Mouse (Mus musculus) adrenal gland, postnatal 14 days (tissue): Measurements from ENCODE around the gene Comtd1. TPM values are rescaled to one million over a fixed set of nuclear protein-coding genes. Genes with fewer than 3 reads are reported as not detected.

Experiments used
- DNase-seq: peaks from one replicate; pipeline ENCODE4 v3.0.0; 2021; ENCODE audit warnings: mixed read lengths
- total RNA-seq: library from RNA; stranded (reverse); gene quantifications from 2 replicates; pipeline ENCODE4 v1.2.3, GENCODE M21; 2021

Comtd1 gene
- total RNA-seq, 1 experiment from 2014 or later: 36.2 TPM

DNA sequence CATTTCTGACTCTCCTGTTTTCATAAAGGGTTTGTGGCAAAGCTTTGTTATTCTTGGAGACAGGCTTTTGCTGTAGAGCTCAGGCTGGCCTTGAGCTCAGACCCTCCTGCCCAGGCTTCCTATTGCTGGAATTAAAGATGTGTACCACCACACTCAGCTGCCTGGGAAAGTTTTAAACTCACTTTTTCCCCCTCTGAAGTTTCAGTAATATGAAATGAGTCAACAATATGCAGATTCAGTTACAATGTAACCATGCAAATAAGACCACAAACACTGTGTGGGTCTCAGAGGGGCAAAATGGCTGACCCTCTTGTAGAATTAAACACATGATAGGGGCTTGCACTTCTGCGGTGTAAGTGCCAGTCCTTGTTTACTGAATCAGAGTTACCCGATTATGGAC, 42.6 kb downstream of the Comtd1 start:
- DNase-seq: no peak

DNA sequence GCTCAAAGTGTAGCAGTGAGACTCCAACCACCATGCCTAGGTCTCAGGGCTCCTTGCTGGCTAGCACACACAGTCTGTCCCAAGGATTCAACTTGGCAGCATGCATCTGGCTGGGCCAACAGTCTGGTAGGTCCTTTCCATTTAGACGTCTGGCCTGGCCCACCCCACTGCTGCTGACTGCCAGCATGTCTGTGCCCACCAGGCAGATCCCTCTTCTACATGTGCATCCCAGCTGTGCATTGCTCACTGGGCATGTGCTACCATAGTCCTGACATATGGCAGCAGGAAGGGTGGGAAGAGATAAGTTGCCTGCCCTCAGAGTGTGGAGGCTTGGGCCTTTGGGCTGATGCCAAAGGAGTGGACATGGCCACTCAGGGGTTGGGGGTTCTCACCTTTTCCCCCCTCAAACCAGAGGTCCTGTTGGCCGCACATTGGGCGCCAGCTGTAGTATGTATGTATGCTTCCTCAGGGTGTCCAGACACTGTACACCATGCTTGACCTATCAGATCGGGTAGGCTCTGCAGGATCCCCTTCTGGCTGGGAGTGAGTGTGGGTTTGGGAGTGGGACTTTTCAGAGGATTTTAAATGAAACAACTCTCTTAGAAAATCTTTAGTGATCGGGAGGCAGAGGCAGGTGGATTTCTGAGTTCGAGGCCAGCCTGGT, 46.1 kb downstream of the Comtd1 start:
- no peak for DNase-seq

DNA sequence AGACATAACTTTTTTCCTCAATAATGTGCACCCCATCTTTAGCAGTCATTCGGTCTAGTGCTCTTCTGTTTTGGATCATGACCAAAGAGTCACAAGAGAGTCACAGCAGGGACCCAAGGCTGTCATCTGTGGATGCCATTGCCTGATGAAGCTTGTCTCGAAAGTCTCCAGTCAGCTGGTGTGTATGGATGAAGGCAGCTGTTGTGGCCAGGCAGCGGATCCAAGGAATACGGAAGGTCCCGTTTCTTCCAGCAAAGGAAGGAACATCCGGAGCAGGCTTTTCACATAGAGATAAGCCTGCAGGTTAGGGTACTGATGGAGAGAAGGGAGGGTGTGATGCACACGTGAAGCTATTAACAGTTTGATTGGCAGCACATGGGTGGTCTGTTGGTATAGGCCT, 47.2 kb downstream of the Comtd1 start:
- no peak for DNase-seq

DNA sequence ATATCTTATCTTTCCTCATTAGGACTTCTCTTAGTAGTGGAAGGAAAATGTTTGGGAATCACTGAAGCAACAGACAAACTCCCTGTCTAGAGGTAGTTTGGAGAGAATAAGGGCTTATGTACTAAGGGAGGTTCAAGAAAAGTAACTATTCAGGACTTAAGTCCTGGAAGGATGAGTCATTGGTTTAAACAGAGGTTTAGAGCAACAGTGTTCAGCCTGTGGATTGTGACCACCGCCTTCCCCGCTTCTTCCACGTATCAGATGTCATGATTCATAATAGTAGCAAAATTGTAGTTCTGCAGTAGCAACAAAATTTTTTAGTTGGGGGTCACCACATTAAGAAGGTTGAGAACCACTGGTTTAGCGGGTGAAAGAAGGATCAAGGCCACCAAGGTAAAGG, 48.1 kb downstream of the Comtd1 start:
- no peak for DNase-seq

Other genes with a start within 250 kb of the Comtd1 start
- 0.70 and 1.8 TPM in 2 replicates for gene Dupd1, start 134.4 kb downstream of the Comtd1 start, total RNA-seq
- 36.1 and 36.9 TPM in 2 replicates for gene Samd8, start 98.4 kb downstream of the Comtd1 start, total RNA-seq
- not detected in 2 replicates for gene Dusp13, start 97.8 kb downstream of the Comtd1 start, total RNA-seq
- 239 and 261 TPM in 2 replicates for gene Vdac2, start 23.7 kb downstream of the Comtd1 start, total RNA-seq
- gene Zfp503, start 140.6 kb upstream of the Comtd1 start, total RNA-seq: 22.3 and 24.3 TPM in 2 replicates
- gene Lrmda, start 170.7 kb upstream of the Comtd1 start, total RNA-seq: 3.8 and 4.2 TPM in 2 replicates